Mouse (Mus musculus) neural tube, embryonic 13.5 days (tissue): ENCODE measurements at regions not wholly inside any gene's neighbourhood (a gene's known extent, or its start where the extent isn't known, plus 50 kb on each side); places are given as distances from the start of the nearest gene placed in this dataset.

ENCODE experiments used
- ATAC-seq: fragments of 200-750 bp; cut with Nextera tagmentation; 2 replicates; pipeline ENCODE4 v1.8.0; 2017; ENCODE audit warnings: low read depth, mild to moderate bottlenecking, moderate TSS enrichment, moderate library complexity
- H3K27ac ChIP-seq: fragments of 300-500 bp; sonication (generic); replicated peaks from 2 replicates; pipeline ENCODE4 v1.5.1; 2015; ENCODE audit warnings: moderate library complexity, mild to moderate bottlenecking, inconsistent platforms
- H3K27me3 ChIP-seq: fragments of 300-500 bp; sonication (generic); 2 replicates; pipeline ENCODE4 v1.6.1; 2015; ENCODE audit warnings: mild to moderate bottlenecking, inconsistent platforms
- H3K36me3 ChIP-seq: fragments of 300-500 bp; sonication (generic); 2 replicates; pipeline ENCODE4 v1.6.1; 2015; ENCODE audit warnings: mild to moderate bottlenecking, inconsistent platforms
- H3K4me1 ChIP-seq: fragments of 300-500 bp; sonication (generic); replicated peaks from 2 replicates; pipeline ENCODE4 v1.6.1; 2015; ENCODE audit warnings: inconsistent platforms
- H3K4me2 ChIP-seq: fragments of 300-500 bp; sonication (generic); 2 replicates; pipeline ENCODE4 v1.6.1; 2015; ENCODE audit warnings: inconsistent platforms, mild to moderate bottlenecking, moderate library complexity
- H3K4me3 ChIP-seq: fragments of 300-500 bp; sonication (generic); 2 replicates; pipeline ENCODE4 v1.5.1; 2015; ENCODE audit warnings: mild to moderate bottlenecking, inconsistent platforms
- H3K9ac ChIP-seq: fragments of 300-500 bp; sonication (generic); 2 replicates; pipeline ENCODE4 v1.6.1; 2015; ENCODE audit warnings: moderate library complexity, mild to moderate bottlenecking, inconsistent platforms
- H3K9me3 ChIP-seq: fragments of 300-500 bp; sonication (generic); 2 replicates; pipeline ENCODE4 v1.6.1; 2016; ENCODE audit warnings: inconsistent platforms
- WGBS: fragments of 180-500 bp; shearing (Covaris S2); methylation state at CpG from one replicate; pipeline ENCODE4 v1.1.7; 2015; 5-methylcytosine and 5-hydroxymethylcytosine counted together

DNA sequence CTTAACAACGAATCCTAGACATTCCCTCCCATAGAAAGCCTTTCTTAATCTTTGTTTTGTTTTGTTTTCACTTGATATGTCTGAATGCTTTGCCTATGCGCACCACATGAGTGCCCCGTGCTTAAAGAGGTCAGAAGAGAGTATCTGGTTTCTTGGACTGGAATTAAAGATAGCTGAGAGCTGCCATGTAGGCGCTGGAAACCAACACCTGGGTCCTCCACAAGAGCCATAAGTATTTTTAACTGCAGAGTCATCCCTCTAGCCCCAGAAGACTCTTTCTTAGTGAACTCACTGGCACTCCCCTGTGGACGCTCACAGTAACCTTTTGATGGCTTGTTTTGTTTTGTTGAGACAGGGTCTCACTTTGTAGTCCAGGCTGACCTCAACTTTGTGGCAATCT lies 127.5 kb upstream of the Pfn2 start:
- Histone ChIP-seq H3K27me3 (no peaks in the 10 kb centered on the region), H3K9ac (no peak overlapping the region), H3K27ac (no peak overlapping the region), H3K9me3 (no peaks in the 10 kb centered on the region), H3K36me3 (no peaks in the 10 kb centered on the region), H3K4me2 (no peak overlapping the region), H3K4me1 (peaks cover 7% of the 10 kb centered on the region), H3K4me3 (no peak overlapping the region)
- no peak for ATAC-seq
- WGBS, result 78% methylated on average over 5 of the region's 5 CpGs

GRCm38 (mm10) chr3:57976640-57977229 lies 128.9 kb upstream of the Pfn2 start:
- H3K36me3 ChIP-seq, result no peaks in the 10 kb centered on the region
- no peak overlapping the region for H3K4me2 ChIP-seq
- H3K9me3 ChIP-seq, result no peaks in the 10 kb centered on the region
- no peak for ATAC-seq
- 76% methylated on average over 5 of the region's 5 CpGs for WGBS
- no peak overlapping the region for H3K4me3 ChIP-seq
- H3K27me3 ChIP-seq, result no peaks in the 10 kb centered on the region
- no peak overlapping the region for H3K9ac ChIP-seq
- peaks cover 7% of the 10 kb centered on the region for H3K4me1 ChIP-seq
- H3K27ac ChIP-seq, result no peak overlapping the region

DNA sequence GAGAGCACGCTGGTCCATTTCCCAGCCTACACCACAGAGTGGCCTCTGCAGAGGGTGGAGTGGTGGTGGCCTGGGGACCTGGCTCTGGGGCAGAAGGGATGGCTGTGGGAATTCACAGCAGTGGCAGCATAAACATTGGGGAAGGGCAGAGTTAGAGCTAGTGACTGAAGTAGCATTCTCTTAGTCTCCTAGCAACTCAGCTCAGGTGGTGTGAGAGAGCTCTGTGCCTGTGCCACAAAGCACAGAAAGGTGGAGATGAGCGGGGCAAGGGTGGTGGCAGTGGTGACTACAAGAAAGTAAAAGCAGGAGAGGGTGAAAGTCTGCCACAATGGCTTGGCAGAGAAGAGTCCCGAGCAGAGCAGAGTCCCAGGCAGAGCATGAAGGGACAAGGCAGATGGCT lies 140.3 kb upstream of the Pfn2 start:
- H3K9ac ChIP-seq, result no peak overlapping the region

GRCm38 (mm10) chr3:57990738-57991137 lies 142.9 kb upstream of the Pfn2 start:
- Histone ChIP-seq H3K9me3 (no peaks in the 10 kb centered on the region), H3K9ac (no peak overlapping the region), H3K36me3 (no peaks in the 10 kb centered on the region), H3K4me3 (no peak overlapping the region), H3K27me3 (no peaks in the 10 kb centered on the region), H3K4me1 (no peaks in the 10 kb centered on the region), H3K4me2 (no peak overlapping the region), H3K27ac (no peak overlapping the region)
- no peak for ATAC-seq
- WGBS, result 72% methylated on average over 1 of the region's 1 CpGs

More for the DNA sequence above, 140.3 kb upstream of the Pfn2 start:
- H3K27me3 ChIP-seq, result no peaks in the 10 kb centered on the region
- H3K36me3 ChIP-seq, result no peaks in the 10 kb centered on the region
- no peak for ATAC-seq
- no peaks in the 10 kb centered on the region for H3K9me3 ChIP-seq
- no peak overlapping the region for H3K4me3 ChIP-seq
- no peak overlapping the region for H3K27ac ChIP-seq
- H3K4me2 ChIP-seq, result no peak overlapping the region
- no peaks in the 10 kb centered on the region for H3K4me1 ChIP-seq
- 97% methylated on average over 3 of the region's 3 CpGs for WGBS

DNA sequence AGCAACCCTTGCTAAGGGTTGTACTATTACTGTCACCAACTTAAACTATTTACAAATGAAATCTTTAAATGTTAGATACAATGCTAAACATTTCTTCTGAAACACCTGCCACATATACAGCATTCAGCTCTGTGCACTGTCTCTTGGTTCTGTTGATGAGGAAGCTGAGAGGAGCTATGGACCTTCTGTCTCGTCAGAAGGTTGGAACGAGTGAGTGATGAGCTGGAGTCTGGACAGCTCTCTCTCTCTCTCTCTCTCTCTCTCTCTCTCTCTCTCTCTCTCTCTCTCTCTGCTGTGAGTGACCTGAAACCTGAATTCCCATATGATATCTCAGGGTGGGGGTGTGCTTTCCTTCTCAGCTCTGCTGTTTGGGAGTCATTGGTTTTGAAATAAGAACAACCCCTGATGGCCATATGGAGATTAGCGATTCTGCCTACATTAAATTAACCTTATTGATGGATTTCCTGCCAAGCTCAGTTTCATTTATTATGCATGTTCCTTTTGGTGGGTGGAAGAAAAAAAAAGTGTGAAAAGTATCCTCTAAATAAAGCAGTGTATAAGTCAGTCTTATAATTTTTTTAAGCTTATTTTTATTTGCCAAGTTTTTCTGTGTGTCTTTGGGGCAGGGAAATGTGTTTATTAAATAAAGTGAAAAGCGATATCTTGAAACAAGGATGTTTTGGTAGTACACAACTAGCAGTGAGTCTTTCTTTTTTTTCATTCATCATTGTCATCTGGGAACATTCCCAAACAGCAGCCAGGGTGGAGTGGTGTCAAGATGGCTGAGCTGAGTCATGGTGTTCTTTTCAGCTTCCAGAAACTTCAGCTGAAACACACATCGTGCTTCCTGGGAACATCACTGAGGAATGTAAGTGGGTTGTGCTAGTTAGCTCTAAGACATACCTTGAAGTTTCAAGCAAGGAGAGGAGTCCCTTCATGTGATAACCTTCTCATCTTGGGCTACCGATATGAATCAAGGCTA lies 150.5 kb upstream of the Pfn2 start:
- no peaks in the 10 kb centered on the region for H3K9me3 ChIP-seq
- no peaks in the 10 kb centered on the region for H3K36me3 ChIP-seq
- H3K4me2 ChIP-seq, result no peak overlapping the region
- no peak overlapping the region for H3K27ac ChIP-seq
- no peak overlapping the region for H3K4me3 ChIP-seq
- no peak for ATAC-seq
- 77% methylated on average over 6 of the region's 6 CpGs for WGBS
- no peak overlapping the region for H3K9ac ChIP-seq
- H3K4me1 ChIP-seq, result peaks cover 8% of the 10 kb centered on the region
- H3K27me3 ChIP-seq, result peaks cover 2% of the 10 kb centered on the region; the same call in 1 of the 2 replicates

GRCm38 (mm10) chr3:58002792-58003574 lies 155.1 kb upstream of the Pfn2 start:
- no peak overlapping the region for H3K4me3 ChIP-seq
- H3K4me2 ChIP-seq, result no peak overlapping the region
- WGBS, result 46% methylated on average over 7 of the region's 7 CpGs
- H3K27me3 ChIP-seq, result peaks cover 2% of the 10 kb centered on the region; the same call in 1 of the 2 replicates
- no peak overlapping the region for H3K9ac ChIP-seq
- H3K4me1 ChIP-seq, result peaks cover 8% of the 10 kb centered on the region
- no peaks in the 10 kb centered on the region for H3K36me3 ChIP-seq
- H3K27ac ChIP-seq, result no peak overlapping the region
- H3K9me3 ChIP-seq, result no peaks in the 10 kb centered on the region
- no peak for ATAC-seq

- 69% methylated on average over 3 of the region's 3 CpGs for WGBS
- Histone ChIP-seq H3K27me3 (no peaks in the 10 kb centered on the region), H3K9ac (no peak overlapping the region), H3K9me3 (no peaks in the 10 kb centered on the region), H3K36me3 (no peaks in the 10 kb centered on the region), H3K4me3 (no peak overlapping the region), H3K4me1 (no peaks in the 10 kb centered on the region), H3K27ac (no peak overlapping the region), H3K4me2 (no peak overlapping the region)
- no peak for ATAC-seq
Observed at GRCm38 (mm10) chr3:58024750-58025392, 177.0 kb upstream of the Pfn2 start.

DNA sequence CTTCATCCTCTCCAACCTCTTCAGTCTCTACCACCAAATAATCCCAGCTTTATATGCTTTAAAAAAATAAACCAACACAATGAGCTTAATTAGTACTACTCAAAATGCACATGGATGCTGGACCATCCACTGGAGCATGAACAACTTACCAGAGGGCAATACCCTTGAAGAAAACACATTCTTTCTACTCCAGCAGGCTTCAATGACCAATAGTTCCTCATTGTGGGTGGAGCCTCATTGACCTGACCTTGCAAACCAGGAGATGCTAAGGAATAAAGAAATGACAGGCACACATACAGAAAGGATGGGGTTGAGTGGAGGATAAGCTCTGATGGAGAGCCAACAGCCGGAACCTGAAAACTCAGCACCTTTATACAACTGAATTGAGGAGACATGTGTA lies 201.7 kb upstream of the Pfn2 start:
- no peak overlapping the region for H3K4me2 ChIP-seq
- no peak overlapping the region for H3K27ac ChIP-seq
- H3K4me3 ChIP-seq, result no peak overlapping the region
- ATAC-seq, result no peak
- no peaks in the 10 kb centered on the region for H3K4me1 ChIP-seq
- WGBS, result 88% methylated on average over 1 of the region's 1 CpGs
- no peaks in the 10 kb centered on the region for H3K36me3 ChIP-seq
- H3K9ac ChIP-seq, result no peak overlapping the region
- no peaks in the 10 kb centered on the region for H3K27me3 ChIP-seq
- H3K9me3 ChIP-seq, result no peaks in the 10 kb centered on the region; the same call in 1 of the 2 replicates

DNA sequence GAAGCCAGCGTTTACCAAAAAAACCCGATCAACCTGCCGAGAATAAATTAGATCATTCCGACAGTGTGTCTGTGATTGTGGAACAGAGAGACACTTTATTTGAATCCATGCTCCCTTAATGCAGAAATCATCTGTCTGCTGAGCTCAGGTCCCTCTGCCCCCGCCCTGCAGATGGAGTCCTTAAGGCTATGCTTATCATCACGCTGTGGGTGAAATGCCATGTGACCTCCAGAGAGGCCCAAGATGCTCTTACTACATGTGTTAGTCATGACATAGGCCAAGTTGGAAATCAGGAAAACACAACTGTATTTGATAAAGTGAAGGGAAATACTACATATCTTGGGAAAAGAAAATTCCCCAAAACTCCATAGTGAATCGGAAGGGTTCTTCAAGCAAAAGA lies 206.8 kb upstream of the Pfn2 start:
- Histone ChIP-seq H3K9ac (no peak overlapping the region), H3K4me3 (no peak overlapping the region), H3K9me3 (no peaks in the 10 kb centered on the region), H3K36me3 (no peaks in the 10 kb centered on the region), H3K4me2 (no peak overlapping the region), H3K27me3 (no peaks in the 10 kb centered on the region), H3K27ac (no peak overlapping the region), H3K4me1 (no peaks in the 10 kb centered on the region)
- ATAC-seq, result no peak
- WGBS, result 89% methylated on average over 7 of the region's 7 CpGs

- H3K4me3 ChIP-seq, result no peak overlapping the region
- ATAC-seq, result no peak
- no peaks in the 10 kb centered on the region for H3K36me3 ChIP-seq
- H3K9ac ChIP-seq, result no peak overlapping the region
- H3K4me1 ChIP-seq, result no peaks in the 10 kb centered on the region
- H3K4me2 ChIP-seq, result no peak overlapping the region
- no peaks in the 10 kb centered on the region for H3K27me3 ChIP-seq
- no peaks in the 10 kb centered on the region for H3K9me3 ChIP-seq
- no peak overlapping the region for H3K27ac ChIP-seq
- 94% methylated on average over 4 of the region's 4 CpGs for WGBS
Observed at GRCm38 (mm10) chr3:58055181-58055580, 207.3 kb upstream of the Pfn2 start.

GRCm38 (mm10) chr3:58056191-58057063 lies 208.5 kb upstream of the Pfn2 start:
- Histone ChIP-seq H3K27ac (no peak overlapping the region), H3K4me2 (no peak overlapping the region), H3K9me3 (no peaks in the 10 kb centered on the region), H3K4me1 (no peaks in the 10 kb centered on the region), H3K9ac (no peak overlapping the region), H3K36me3 (no peaks in the 10 kb centered on the region), H3K27me3 (no peaks in the 10 kb centered on the region; the same call in 1 of the 2 replicates), H3K4me3 (no peak overlapping the region)
- 80% methylated on average over 10 of the region's 10 CpGs for WGBS
- no peak for ATAC-seq
